ENCODE assay signal across 32 mouse cellular contexts in genomic region chr1:118699961-118700360, GRCm38 (mm10).
"Had no signal": no experiment of that assay in that cellular context is flagged by ENCODE, and none has a peak within 500 bp of the region (broad histone marks: within the 10 kb centered on the region; RNA-seq: fewer than 3 reads in every experiment).

No protein-coding gene starts in this region.

- H3K9ac ChIP-seq: limb, embryonic 12.5 days; limb, embryonic 13.5 days; limb, embryonic 15.5 days; liver, embryonic 12.5 days; liver, embryonic 13.5 days; liver, embryonic 14.5 days; liver, embryonic 15.5 days; liver, postnatal 0 days; lung, embryonic 14.5 days; lung, embryonic 15.5 days; midbrain, embryonic 12.5 days; midbrain, embryonic 13.5 days; midbrain, embryonic 15.5 days; neural tube, embryonic 12.5 days; neural tube, embryonic 13.5 days had no signal

- H3K4me1 ChIP-seq: limb, embryonic 12.5 days; limb, embryonic 13.5 days; limb, embryonic 15.5 days; liver, embryonic 12.5 days; liver, embryonic 13.5 days; liver, embryonic 15.5 days; megakaryocyte, embryonic 14.5 days; midbrain, embryonic 10.5 days; midbrain, embryonic 12.5 days; midbrain, embryonic 13.5 days; midbrain, embryonic 15.5 days; neural tube, embryonic 12.5 days; neural tube, embryonic 13.5 days had no signal

- H3K9me3 ChIP-seq: limb, embryonic 12.5 days; limb, embryonic 13.5 days; limb, embryonic 15.5 days; liver, embryonic 12.5 days; liver, embryonic 13.5 days; liver, embryonic 15.5 days; lung, embryonic 15.5 days; megakaryocyte, embryonic 14.5 days; midbrain, embryonic 10.5 days; midbrain, embryonic 12.5 days; midbrain, embryonic 13.5 days; midbrain, embryonic 15.5 days; neural tube, embryonic 12.5 days; neural tube, embryonic 13.5 days had no signal

- H3K27ac ChIP-seq: limb, embryonic 12.5 days; limb, embryonic 13.5 days; limb, embryonic 15.5 days; liver, embryonic 12.5 days; liver, embryonic 13.5 days; liver, embryonic 14.5 days; liver, embryonic 15.5 days; lung, embryonic 15.5 days; macrophage; midbrain, embryonic 10.5 days; midbrain, embryonic 12.5 days; midbrain, embryonic 13.5 days; midbrain, embryonic 15.5 days; neural tube, embryonic 12.5 days; neural tube, embryonic 13.5 days had no signal

- H3K27me3 ChIP-seq: limb, embryonic 12.5 days; limb, embryonic 13.5 days; limb, embryonic 15.5 days; liver, embryonic 12.5 days; liver, embryonic 13.5 days; liver, embryonic 15.5 days; lung, embryonic 15.5 days; megakaryocyte, embryonic 14.5 days; midbrain, embryonic 12.5 days; midbrain, embryonic 13.5 days; midbrain, embryonic 15.5 days; neural tube, embryonic 12.5 days; neural tube, embryonic 13.5 days had no signal

- ATAC-seq: liver, embryonic 12.5 days; liver, postnatal 0 days; lung, postnatal 0 days; midbrain, embryonic 13.5 days; midbrain, embryonic 15.5 days; midbrain, embryonic 16.5 days had no signal

- H3K4me3 ChIP-seq: limb, embryonic 12.5 days; limb, embryonic 13.5 days; limb, embryonic 15.5 days; liver, embryonic 12.5 days; liver, embryonic 13.5 days; liver, embryonic 15.5 days; lung, embryonic 15.5 days; megakaryocyte, embryonic 14.5 days; midbrain, embryonic 10.5 days; midbrain, embryonic 12.5 days; midbrain, embryonic 13.5 days; midbrain, embryonic 15.5 days; myocyte; neural tube, embryonic 12.5 days; neural tube, embryonic 13.5 days had no signal

- H3K36me3 ChIP-seq: limb, embryonic 12.5 days; limb, embryonic 13.5 days; limb, embryonic 15.5 days; liver, embryonic 12.5 days; liver, embryonic 13.5 days; liver, embryonic 15.5 days; lung, embryonic 15.5 days; midbrain, embryonic 10.5 days; midbrain, embryonic 12.5 days; midbrain, embryonic 13.5 days; midbrain, embryonic 15.5 days; neural tube, embryonic 12.5 days; neural tube, embryonic 13.5 days had no signal

- H3K4me2 ChIP-seq: limb, embryonic 12.5 days; limb, embryonic 13.5 days; limb, embryonic 15.5 days; liver, embryonic 11.5 days; liver, embryonic 12.5 days; liver, embryonic 13.5 days; liver, embryonic 15.5 days; lung, embryonic 14.5 days; lung, embryonic 15.5 days; midbrain, embryonic 11.5 days; midbrain, embryonic 12.5 days; midbrain, embryonic 13.5 days; midbrain, embryonic 15.5 days; neural tube, embryonic 12.5 days; neural tube, embryonic 13.5 days had no signal

- DNase-seq: left cerebral cortex, postnatal 4 days; liver; liver, embryonic 13.5 days; liver, postnatal 0 days; lung, adult 18-20 months; lung, adult 2 months; lung, embryonic 14.5 days; lung, postnatal 10 days; lung, postnatal 14 days; lung, postnatal 36 days; lung, postnatal 4 days; midbrain, embryonic 14.5 days had no signal
